Mouse (Mus musculus) layer of hippocampus, adult 9-10 months (tissue): Measurements from ENCODE around the gene Rap1gap.

ENCODE experiments used
- DNase-seq: peaks from one replicate; pipeline ENCODE4 v3.0.0; 2022; ENCODE audit warnings: low spot score

Rap1gap gene

DNA sequence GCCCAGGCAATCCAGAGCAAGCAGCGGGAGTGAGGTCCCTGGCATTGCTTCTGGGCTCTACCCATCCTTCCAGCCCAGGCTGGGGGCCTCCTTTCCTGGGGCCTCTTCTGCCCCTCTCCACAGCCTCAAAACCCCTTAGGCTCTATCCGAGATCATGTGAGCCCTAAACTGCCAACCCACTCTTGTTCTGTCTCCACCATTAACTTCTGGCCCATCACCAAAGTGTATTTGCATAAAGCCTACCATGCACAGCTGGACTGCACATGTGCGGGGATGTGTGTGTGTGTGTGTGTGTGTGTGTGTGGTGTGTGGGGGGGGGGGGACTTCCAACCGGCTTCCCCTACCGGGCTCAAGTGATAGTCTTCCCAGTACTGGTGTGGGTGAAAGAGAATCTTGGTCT lies 109.5 kb downstream of the Rap1gap start:
- DNase-seq: no peak

GRCm38 (mm10) chr4:137774505-137774904 lies 110.0 kb downstream of the Rap1gap start:
- DNase-seq: no peak

GRCm38 (mm10) chr4:137777866-137778265 lies 113.3 kb downstream of the Rap1gap start:
- no peak for DNase-seq

DNA sequence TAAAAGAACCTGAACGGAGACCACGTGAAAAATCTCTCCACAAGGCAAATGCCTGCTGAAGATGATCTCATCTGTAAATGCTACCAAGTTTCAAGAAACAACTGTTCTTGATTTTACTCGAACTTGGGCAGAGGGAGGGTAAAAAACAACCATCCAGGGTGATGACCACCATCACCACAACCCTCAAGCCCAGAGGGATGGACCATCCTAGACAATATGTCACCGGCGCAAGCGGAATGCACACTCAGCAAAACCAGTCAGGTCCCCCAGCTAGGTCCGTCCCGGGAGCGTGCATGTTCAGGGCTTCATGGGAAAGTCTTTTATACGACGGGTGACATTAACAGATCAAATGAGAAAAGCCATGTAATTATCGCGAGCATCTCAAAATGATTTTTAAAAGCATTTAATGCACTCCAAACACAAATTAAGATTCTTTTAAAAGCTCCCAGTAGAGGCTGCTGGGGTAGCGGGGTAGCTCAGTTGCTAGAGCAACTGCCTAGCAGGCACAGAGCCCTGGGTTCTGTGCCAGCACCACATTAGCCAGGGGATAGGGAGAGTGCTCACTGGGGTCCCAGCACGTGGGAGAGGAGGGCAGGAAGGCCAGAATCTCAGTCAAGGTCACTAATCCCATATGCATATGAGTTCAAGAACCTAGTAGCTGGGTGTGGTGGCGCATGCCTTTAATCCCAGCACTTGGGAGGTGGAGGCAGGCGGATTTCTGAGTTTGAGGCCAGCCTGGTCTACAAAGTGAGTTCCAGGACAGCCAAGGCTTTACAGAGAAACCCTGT lies 114.1 kb downstream of the Rap1gap start:
- DNase-seq: no peak
